Mouse (Mus musculus): ENCODE measurements at regions not wholly inside any gene's neighbourhood (a gene's known extent, or its start where the extent isn't known, plus 50 kb on each side); places are given as distances from the start of the nearest gene placed in this dataset.

GRCm38 (mm10) chr13:60123964-60124363 is 53.2 kb downstream of the Gas1 start:
- no peak for TF ChIP-seq POLR2A (IDR thresholded peaks at IDR 0.05; ENCODE audit: borderline replicate concordance, extremely low read depth, low read depth, low read length)
- TF ChIP-seq CTCF (IDR thresholded peaks at IDR 0.05; ENCODE audit: insufficient read depth, low read length) = no peak
- no peak overlapping the region for H3K4me3 ChIP-seq (replicated peaks; ENCODE audit: extremely low read depth, low read depth, low read length)
- no peak for DNase-seq
- H3K4me1 ChIP-seq (ENCODE audit: control insufficient read depth, insufficient read depth, low read length) = no peaks in the 10 kb centered on the region
- WGBS = 42% methylated on average over 4 of the region's 4 CpGs

DNA sequence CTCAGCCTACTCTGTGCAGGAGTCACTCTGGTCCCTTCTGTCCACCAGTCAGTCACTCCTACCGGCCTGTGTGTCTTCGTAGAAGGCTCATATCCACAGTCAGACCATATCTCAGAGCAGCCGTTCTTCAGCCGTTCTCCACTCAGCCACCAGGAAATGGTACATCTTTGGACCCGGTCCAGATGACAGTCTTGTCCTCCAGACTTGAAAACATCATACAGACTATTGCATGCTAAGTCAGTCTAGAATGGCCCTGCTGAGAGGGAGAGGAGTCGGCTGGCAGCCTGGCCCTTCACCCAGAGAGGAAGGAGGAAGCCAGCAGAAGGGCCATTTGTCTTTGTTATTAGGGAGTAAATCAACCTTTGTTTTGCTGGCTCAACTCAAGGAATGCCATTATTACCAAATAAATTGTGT is 54.0 kb downstream of the Gas1 start:
- no peak overlapping the region for H3K4me3 ChIP-seq (replicated peaks; ENCODE audit: extremely low read depth, low read depth, low read length)
- 32% methylated on average over 6 of the region's 6 CpGs for WGBS
- no peak for DNase-seq

DNA sequence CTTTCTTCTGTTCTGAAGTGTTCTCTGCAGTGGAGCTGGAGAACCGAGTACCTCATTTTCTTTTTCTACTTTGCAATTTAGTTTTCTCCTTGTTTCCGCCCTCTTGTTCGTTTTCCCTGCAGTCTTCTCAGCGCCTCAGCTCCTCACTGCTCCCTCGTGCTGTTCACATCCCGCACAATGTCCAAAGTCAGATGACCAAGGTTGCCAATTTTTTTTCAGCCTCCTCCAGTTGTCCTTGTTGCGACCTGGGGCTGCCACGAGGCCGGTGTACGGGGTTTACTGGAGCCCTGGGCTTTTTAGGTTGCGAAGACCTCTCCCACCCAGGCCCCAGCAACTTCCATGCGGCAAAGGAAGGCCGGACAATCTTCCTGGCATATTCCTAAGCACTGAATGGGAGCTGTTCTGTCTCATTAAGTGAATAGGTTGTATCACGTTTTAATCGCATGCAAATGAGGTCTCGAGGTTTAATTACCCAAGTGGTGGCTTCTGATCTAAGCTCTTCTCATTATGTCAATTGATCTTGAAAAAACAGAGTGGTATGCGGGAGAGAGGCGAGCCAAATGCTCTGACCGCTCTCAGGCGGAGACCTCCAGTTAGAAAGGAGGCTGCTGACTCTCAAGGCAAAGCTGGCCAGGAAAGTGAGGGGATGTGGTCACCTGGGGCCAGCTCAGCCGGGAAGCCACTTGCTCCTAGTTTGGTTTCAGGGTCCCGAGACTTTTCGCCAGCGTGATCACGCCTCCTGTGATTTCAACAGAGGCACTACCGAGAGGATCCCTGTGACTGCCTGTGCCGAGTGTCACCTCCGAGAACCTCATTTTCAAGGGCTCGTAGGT is 54.6 kb downstream of the Gas1 start:
- DNase-seq = no peak
- Histone ChIP-seq H3K4me3 (replicated peaks; ENCODE audit: extremely low read depth, low read depth, low read length) (no peak overlapping the region), H3K4me1 (ENCODE audit: control insufficient read depth, insufficient read depth, low read length) (no peaks in the 10 kb centered on the region)
- 59% methylated on average over 29 of the region's 29 CpGs for WGBS
- TF ChIP-seq POLR2A (IDR thresholded peaks at IDR 0.05; ENCODE audit: borderline replicate concordance, extremely low read depth, low read depth, low read length) (no peak), CTCF (IDR thresholded peaks at IDR 0.05; ENCODE audit: insufficient read depth, low read length) (no peak)

More for the DNA sequence above, 54.0 kb downstream of the Gas1 start:
- H3K4me1 ChIP-seq (ENCODE audit: control insufficient read depth, insufficient read depth, low read length) = no peaks in the 10 kb centered on the region
- TF ChIP-seq CTCF (IDR thresholded peaks at IDR 0.05; ENCODE audit: insufficient read depth, low read length) = no peak
- no peak for TF ChIP-seq POLR2A (IDR thresholded peaks at IDR 0.05; ENCODE audit: borderline replicate concordance, extremely low read depth, low read depth, low read length)

- no peaks in the 10 kb centered on the region for H3K4me1 ChIP-seq (ENCODE audit: control insufficient read depth, insufficient read depth, low read length)
- no peak overlapping the region for H3K4me3 ChIP-seq (replicated peaks; ENCODE audit: extremely low read depth, low read depth, low read length)
- TF ChIP-seq POLR2A (IDR thresholded peaks at IDR 0.05; ENCODE audit: borderline replicate concordance, extremely low read depth, low read depth, low read length) = no peak
- TF ChIP-seq CTCF (IDR thresholded peaks at IDR 0.05; ENCODE audit: insufficient read depth, low read length) = no peak
- DNase-seq = no peak
- WGBS = 92% methylated on average over 2 of the region's 2 CpGs
These were observed 65.7 kb downstream of the Gas1 start for GRCm38 (mm10) chr13:60111465-60111864.

GRCm38 (mm10) chr13:60110079-60110846 is 66.9 kb downstream of the Gas1 start:
- DNase-seq = no peak
- H3K4me3 ChIP-seq (replicated peaks; ENCODE audit: extremely low read depth, low read depth, low read length) = no peak overlapping the region
- H3K4me1 ChIP-seq (ENCODE audit: control insufficient read depth, insufficient read depth, low read length) = no peaks in the 10 kb centered on the region
- TF ChIP-seq CTCF (IDR thresholded peaks at IDR 0.05; ENCODE audit: insufficient read depth, low read length) = no peak
- WGBS = 4% methylated on average over 11 of the region's 11 CpGs

DNA sequence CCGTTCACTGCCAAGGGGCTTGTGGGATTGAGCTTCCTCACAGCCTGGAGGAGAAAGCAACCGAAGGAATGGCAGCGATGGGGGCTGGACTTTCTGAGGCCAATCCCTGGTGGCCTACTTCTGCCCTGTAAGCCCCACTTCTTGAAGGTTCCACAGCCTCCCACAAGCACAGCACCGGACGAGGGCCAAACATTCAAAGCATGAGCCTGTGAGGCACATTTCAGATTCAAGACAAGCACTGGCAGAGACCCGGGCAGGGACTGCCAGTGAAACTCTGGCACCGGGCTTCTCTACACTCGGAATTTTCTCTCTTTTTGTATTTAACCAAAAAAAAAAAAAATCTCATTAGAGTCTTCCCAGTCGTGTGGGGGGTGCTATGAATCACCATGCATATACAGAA is 71.9 kb downstream of the Gas1 start:
- TF ChIP-seq CTCF (IDR thresholded peaks at IDR 0.05; ENCODE audit: insufficient read depth, low read length) (no peak), POLR2A (IDR thresholded peaks at IDR 0.05; ENCODE audit: borderline replicate concordance, extremely low read depth, low read depth, low read length) (no peak)
- no peak for DNase-seq
- no peaks in the 10 kb centered on the region for H3K4me1 ChIP-seq (ENCODE audit: control insufficient read depth, insufficient read depth, low read length)
- H3K4me3 ChIP-seq (replicated peaks; ENCODE audit: extremely low read depth, low read depth, low read length) = no peak overlapping the region
- WGBS = 80% methylated on average over 9 of the region's 9 CpGs

- 64% methylated on average over 4 of the region's 4 CpGs for WGBS
- DNase-seq = no peak
- H3K4me1 ChIP-seq (ENCODE audit: control insufficient read depth, insufficient read depth, low read length) = no peaks in the 10 kb centered on the region
- no peak overlapping the region for H3K4me3 ChIP-seq (replicated peaks; ENCODE audit: extremely low read depth, low read depth, low read length)
- no peak for TF ChIP-seq POLR2A (IDR thresholded peaks at IDR 0.05; ENCODE audit: borderline replicate concordance, extremely low read depth, low read depth, low read length)
- TF ChIP-seq CTCF (IDR thresholded peaks at IDR 0.05; ENCODE audit: insufficient read depth, low read length) = no peak
These were observed 75.5 kb downstream of the Gas1 start for GRCm38 (mm10) chr13:60101651-60102050.

DNA sequence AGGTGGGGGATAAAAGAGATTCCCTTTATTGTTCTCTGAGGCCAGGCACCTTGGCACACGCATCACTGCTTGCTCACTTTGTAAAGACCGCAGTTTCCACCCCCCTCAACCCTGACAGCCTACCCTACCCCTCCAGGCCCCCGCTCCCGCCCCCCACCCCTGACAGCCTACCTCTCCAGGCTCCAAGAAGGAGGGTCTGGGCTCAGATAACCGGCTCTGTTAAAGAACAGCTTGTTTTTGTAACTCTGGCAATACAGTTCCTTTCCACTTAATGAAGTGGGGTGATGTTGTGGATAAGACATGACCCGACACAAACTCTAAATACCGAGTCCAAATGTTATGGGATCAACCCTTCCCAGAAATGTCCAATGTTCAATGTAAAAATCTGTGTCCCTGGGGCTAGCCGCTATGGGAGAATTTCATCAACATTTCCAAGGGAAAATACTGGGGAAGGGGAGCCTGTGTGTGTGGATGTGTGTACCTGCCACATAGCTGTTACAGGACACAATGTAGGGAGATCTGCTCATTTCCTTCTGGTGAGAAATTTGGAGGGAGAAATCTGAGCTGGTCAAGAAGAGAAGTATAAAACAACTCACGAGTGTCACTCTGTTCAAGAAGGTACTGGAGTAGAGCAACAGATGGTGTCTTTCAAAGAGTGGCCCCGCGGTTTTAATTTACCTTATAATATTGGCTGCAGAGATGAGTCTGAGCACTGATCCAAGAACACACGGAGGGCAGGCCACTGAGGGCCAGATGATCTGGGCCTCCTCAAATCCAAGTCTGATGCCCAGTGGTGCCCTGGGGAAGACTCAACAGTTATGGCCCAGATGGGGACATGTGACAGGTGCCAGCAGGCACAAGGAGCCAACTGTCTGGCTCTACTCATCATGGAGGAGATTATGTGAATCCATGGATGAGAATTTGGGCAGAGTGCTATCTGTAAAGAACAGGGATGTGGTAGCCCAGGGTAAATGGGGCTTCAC is 76.7 kb downstream of the Gas1 start:
- no peaks in the 10 kb centered on the region for H3K4me1 ChIP-seq (ENCODE audit: control insufficient read depth, insufficient read depth, low read length)
- 58% methylated on average over 12 of the region's 12 CpGs for WGBS
- no peak for DNase-seq
- no peak overlapping the region for H3K4me3 ChIP-seq (replicated peaks; ENCODE audit: extremely low read depth, low read depth, low read length)
- TF ChIP-seq POLR2A (IDR thresholded peaks at IDR 0.05; ENCODE audit: borderline replicate concordance, extremely low read depth, low read depth, low read length) = no peak
- no peak for TF ChIP-seq CTCF (IDR thresholded peaks at IDR 0.05; ENCODE audit: insufficient read depth, low read length)
